Mouse (Mus musculus) embryonic fibroblast, embryonic 13.5 days (primary cell): ENCODE measurements at regions not wholly inside any gene's neighbourhood (a gene's known extent, or its start where the extent isn't known, plus 50 kb on each side); places are given as distances from the start of the nearest gene placed in this dataset.

Experiments
- CTCF ChIP-seq: IDR thresholded peaks from 2 replicates; pipeline ENCODE4 v1.5.1; 2011; ENCODE audit warnings: mild to moderate bottlenecking, control low read depth, low read length, moderate library complexity, borderline replicate concordance; ENCODE audit not compliant: insufficient read depth
- POLR2A ChIP-seq: IDR thresholded peaks from 2 replicates; pipeline ENCODE4 v1.6.1; 2011; ENCODE audit warnings: low read depth, mild to moderate bottlenecking, control low read depth, low read length, moderate library complexity

- TF ChIP-seq CTCF: no peak
- no peak for TF ChIP-seq POLR2A
These were observed 252.2 kb downstream of the Map2k4 start for GRCm38 (mm10) chr11:65535726-65536442.
